Mouse (Mus musculus) natural killer cell, adult 2 months (primary cell): ENCODE data around the gene Mrvi1.
"Not testable (repeated sequence)": the region's sequence is repeated elsewhere in the genome, so short reads cannot be mapped to it uniquely, and the experiment has no call there.

Source experiments
- DNase-seq, 2 experiments: peaks; one replicate each; pipeline ENCODE4 v3.0.0; 2022; ENCODE audit warnings: low spot score in 2 of 2

Gene Mrvi1

DNA sequence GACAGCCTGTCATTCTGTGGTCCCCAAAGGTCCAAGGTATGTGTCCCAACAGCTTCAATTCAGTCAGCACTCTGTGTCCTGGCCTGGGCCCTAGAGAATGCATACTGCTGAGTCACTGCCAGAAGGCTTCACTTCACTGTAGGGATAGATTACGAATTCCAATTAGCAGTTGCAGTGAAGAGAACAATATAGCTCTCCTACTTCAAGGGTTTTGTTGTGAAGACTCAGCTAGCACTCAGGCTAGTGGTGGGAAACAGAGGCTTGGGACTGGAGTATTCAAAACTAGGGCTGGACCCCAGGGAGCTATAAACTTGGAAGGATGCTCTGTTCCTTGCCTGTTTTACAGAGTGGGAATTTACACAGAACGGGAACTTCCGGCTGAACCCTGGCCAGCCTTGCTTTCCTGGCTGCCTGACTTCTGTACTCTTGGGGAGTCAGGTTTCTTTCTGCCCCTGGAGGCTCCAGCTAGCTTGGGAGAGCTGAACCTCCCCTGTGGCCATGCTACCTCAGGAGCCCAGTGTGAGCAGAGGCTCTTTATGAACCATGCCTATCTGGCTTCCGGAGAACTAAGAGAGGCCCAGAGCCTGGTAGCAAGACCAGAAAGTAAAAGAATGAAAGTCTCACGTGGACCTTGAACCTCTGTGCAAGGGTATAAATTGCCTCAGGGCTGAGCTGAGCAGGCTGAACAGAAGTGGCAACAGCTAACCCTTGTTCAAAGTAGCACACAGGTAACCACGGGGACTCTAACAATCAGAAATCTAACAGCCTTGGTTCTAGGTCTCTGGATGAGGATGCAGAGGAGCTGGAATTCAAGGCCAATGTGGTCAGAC is 40.3 kb downstream of the Mrvi1 start:
- no peak for DNase-seq

DNA sequence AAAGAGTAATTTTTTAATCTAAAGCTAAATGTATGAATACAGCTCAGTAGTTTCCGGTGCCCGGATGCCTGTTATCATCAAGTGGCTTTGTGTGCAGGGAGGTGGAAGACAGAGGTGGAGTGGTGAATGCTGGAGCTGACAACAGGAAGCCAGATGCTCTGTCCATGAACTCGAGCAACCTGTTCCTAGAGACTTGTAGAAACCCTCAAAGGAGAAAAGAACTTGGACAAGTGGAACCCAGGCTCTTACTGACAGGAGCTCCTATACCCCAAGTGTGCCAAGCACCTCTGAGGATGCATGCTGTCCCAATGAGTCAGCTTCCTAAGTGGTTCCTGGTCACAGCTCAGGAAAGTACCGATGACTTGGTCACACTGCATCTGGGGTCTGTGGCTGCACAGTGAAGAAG is 41.1 kb downstream of the Mrvi1 start:
- DNase-seq = no peak

DNA sequence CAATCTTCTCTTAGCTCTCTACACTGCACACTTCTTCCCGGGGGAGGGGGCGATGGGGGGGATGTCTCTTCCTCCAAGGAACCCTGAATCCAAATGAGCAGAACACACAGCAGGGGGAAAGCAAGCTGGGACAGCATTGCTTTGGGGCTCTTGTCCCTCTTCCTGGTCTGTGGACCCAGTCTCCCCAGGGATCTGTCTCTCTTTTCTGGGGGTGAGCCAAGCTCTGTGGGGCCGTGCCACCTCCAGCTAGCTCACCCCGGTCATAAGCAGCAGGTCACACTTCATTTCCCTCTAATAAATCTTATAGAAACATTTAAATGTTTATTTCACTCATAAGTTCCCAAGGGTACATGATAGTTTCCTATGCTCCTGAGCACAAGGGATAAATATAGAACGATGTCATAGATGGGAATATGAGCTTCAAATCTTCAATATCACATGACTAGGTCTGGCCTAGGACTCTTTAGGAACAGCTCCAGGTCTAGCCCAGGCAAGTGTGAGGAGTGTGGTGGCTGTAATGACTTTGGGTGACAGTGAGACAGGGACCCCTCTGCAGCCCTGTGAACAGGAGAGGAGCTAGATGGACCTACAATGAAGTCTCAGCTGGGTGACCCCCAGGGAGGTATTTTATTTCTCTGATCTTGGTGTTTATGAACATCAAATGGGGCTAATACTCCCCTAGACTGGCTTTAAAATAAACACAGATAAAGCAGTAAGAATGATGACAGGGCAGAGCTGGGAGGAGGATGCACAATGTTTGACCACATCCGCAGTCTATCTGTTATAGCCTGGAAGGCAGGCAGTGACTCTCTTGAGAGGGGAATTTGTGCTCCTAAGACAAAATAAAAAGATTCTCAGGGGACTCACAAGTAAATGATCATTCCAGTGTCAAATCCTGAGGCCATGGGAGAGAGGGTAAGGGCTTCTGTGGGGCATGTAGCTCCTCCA is 46.2 kb downstream of the Mrvi1 start:
- no peak for DNase-seq

DNA sequence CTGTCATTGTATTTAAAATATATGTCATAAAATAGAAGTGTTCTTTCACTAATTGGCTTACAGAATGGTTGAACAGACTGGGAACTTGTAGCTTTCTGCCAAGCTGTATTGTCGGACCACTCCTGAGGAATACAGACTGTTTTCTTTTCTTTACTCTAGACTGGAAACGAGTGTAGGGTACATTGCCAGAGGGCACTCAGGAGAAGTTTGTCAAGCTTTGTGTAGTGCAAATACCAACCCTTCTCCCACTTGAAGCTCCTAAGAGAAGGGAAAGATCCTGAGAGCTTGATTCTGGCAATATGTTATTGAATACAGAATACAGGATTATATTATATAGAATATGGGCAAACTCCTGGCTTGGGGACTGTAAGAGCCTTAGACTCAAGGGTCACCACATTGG is 48.3 kb downstream of the Mrvi1 start:
- no peak for DNase-seq

DNA sequence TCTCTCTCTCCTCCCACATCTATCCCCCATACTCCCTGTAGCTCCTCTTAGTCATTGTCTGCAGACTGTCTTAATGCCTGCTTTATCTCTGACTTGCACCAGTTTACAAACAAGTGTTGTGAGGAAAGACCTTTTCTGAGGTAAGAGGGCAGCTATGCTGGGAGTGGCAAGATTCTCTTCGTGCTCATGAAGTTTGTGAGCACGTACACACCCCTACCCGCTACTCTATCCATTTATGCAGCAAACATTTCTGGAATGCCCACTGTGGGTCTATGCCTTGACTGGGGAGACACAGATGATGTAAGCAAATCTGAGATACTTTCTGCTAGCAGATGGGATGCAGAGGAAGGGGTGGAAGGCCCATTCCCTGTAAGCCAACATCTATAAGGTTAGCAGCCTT is 48.9 kb downstream of the Mrvi1 start:
- DNase-seq = no peak

DNA sequence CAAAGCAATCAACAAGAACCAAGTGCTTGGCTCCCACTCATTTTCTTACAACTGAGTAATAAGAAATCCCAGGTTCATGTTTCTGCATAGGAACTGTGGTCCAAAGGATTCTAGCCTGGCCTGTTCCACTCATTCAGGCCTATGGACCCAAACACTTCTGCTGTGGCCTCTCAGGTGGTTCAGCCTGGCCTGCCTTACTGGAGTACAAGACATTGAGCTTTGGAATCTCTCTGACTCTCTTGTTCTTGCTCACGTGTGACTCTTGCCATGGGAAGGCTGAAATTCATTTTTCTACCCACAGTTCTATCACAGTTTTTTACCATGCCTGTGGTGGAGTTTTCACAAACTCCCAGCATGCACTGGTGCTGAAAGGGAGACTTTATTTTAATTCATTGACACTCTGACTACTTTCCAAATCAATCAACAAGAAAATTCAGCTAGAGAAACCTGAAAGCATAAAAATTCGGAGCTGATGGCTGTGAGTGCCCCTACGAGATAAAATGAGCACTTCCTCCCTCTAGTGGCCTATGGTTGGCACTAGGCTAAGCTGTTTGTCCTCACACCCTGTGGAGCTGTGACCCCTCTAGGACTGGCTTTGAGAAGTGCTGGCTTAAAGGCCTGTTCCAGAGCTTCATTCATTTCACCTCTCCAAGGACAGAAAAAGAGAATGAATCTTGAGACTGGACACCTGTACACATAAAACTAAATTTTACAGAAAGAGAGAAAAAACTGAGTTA is 52.0 kb downstream of the Mrvi1 start:
- peak in 1 of 2 experiments; percentile 50 for DNase-seq

DNA sequence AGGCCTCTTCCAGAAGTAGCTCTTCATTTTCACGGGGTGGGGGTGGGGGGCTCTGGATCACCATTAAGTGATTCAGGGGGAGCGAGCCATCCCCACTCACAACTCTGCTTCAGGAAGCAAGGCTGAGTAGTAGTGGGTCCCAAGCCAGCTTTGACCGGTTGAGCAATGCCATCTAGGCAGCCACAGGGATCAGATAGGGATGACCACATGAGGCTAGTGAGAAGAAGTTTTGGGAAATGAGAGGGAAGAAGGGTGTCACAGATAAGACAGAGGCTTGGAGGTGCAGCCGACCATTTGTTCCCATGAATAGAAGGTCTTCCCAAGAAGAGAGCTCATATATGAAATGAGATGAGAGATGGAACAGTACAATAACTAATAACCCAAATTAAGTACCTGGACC is 55.7 kb downstream of the Mrvi1 start:
- no peak for DNase-seq

DNA sequence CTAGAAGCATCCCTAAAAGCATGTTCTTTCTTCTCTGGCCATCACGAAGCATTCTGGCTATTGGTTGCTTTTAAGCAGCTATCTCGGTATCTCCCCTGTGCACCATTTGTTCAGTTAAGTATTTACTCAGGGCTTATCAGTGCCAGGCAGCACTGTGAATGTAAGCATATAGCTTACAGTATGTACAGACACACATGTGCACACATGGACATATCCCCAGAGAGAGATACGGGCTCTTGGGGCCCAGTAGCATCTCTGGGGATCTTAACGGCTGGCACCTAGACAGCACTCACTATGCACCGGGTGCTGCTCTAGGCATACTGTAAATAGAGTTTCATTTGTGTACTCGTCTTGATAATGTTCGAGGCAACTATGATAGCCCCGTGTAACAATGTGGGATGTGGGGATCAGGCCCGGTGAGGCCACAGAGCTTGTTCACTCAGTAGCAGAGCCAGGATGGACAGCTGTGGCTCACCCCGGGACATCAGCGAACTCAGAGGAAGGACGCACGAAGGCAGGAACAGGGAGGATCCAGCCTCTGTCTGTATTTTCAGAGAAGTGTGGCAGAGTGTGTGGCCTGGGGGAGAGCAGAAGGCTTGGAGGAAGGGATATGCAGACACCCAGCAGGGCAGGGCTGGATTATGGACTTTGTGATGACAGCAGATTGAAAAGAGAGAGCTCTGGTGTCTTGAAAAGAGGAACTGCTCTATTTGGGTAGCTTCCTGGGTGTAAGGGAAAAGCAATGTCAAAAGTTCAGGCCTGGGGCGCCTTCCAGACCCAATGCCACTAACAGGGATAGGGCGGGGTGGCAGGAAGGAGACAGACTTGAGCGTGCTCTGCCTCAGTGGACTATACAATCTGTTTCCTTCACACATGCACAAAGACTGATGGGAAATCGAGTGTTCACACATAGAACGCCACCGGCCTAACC is 61.7 kb downstream of the Mrvi1 start:
- DNase-seq = peak in 1 of 2 experiments; percentile 58

DNA sequence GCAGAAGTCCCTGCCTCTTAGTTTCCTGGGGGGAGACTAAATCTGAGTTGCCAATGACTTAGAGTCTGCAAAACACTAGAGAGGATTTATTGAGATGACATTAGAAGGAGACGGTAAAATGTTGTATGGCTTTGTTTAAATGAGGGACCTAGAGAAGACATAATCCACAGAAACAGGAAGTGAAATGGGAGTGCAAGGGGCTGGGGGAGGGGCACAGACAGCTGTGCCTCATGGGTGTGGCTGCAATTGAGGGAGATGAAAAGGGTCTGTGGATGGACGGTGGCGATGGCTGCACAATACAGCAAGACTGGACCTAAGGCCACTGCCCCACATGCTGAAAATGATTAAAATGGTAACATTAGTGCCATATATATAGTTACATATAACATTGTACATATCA is 62.5 kb downstream of the Mrvi1 start:
- peak in 1 of 2 experiments; percentile 45 for DNase-seq

DNA sequence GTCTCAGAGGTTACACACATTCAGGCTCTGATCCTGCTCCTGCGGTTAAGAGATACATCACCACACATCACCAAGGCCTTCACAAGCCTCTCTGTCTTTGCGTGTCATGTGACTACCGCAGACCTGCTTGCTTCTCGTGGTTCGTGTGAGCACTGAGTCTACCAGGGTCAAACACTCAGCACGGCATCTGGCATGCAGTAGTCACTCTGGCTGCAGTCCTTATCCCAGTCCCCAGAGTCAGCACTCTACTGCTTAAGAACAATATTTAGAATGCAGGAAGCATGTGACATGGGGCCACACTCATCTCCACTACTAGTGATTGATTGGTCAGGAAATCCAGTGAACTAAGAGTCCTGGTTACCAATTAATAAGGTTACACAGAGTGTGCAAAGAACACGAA is 66.3 kb downstream of the Mrvi1 start:
- no peak for DNase-seq

DNA sequence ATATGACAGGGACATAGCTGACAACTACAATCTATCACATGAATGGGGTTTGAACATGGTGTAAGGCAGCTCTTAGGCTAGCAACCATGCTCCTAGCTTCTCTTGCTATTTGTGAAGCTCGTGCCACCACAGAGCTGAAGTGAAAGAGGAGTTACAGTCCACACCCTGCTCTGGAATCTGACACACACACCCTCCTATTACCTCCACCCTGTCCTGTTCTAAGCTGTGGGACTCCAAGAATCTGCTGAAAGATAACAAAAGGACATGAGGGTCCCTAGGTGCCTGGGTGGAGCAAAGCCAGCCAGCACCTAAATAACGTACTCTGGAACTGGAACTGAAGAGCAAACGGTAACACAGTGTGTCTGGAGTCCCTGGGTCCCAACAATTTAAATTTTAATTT is 67.7 kb downstream of the Mrvi1 start:
- DNase-seq = no peak

DNA sequence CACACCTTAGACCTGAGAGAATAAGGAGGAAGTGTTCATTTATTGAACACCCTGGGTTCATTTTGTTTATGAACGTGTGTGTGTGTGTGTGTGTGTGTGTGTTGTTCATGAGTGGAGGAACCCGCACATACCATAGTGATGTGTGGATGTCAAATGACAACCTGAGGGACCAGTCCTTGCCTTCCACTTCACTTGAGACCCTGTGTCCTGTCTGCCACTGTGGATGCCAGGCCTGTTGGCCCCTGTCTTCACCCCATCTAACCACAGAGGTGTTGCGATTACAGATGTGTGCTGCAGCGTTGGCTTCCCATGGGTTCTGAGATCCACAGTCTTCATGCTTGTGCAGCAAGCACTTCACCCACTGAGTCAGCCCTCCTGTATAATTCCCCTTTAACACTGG is 68.5 kb downstream of the Mrvi1 start:
- no peak for DNase-seq

DNA sequence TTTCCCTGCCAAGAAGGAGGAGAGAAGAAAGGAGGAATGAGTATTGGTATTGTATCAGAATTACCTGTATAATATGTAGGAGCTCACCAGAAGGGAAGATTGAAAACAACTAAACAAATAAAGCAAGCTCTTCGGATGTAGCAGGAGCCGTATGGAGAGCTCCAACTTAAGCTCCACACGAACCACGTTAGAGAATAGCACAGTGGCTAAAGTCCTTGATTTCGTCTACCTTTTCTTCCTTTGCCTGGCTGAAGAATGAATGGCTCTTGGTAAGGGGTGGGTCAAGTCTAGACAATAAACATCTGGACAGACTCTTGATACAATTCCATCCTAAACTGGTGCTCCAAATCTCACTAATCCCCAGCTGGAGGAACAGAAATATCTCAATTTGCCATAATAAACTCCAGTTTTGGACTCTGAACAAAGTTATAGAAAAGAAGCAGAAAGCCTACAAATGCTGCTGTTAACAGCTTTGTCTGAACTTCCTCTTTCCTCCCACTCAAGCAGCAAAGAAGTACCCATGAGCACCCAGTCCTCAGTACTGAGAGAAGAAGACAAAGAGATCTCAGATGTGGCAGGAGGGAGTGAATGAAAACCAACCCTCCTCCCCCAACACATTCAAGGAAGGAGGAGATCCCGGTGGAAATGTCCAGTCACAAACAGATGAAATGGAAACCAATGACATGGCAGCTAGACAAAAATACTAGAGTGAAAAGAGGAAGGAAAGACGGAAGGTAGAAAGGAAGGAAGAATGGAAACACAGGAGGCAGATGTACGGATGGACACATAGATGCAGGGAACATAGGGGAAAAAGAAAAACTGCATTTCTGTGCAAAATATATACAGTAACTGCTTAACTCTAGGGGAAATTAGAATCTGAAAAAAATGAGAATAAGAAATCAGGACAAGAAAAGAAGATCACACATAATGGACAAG is 73.8 kb downstream of the Mrvi1 start:
- no peak for DNase-seq

DNA sequence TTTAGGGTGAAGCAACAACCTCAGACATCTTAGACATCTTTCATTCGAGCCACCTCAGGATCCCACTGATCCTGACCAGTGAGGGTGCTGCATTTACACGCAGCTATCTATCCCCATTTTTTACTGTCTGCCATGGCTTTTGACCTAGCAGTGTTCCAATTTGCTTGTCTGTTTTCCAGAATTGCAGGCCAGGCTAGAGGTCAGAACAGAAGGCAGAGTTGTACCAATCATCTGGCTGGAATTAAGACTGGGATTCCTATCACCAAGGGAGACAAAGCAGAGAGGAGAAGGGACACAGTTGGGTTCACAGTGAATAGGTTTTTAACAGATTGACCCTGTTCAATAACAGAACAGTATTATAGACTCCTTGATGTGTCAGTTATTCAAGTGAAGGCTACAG is 75.7 kb downstream of the Mrvi1 start:
- no peak for DNase-seq

DNA sequence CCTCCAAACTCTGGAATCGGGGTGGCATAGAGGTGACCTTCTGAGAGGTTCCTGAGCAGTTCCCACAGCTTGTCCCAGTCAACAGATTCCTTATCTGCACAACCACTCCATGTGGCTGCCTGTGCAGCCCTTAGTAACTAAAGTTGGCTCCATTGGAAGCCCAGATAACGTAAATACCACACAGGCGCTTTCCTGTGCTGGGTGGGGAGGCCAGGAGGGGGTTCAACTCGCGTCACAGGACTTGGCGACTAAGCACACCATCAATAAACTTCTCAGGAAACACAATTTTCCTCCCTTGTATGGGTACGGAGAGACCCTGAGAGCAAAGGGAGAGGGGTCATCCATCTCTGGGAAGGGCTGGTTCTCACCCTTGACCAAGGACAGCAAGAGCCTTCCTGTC is 79.0 kb downstream of the Mrvi1 start:
- no peak for DNase-seq

DNA sequence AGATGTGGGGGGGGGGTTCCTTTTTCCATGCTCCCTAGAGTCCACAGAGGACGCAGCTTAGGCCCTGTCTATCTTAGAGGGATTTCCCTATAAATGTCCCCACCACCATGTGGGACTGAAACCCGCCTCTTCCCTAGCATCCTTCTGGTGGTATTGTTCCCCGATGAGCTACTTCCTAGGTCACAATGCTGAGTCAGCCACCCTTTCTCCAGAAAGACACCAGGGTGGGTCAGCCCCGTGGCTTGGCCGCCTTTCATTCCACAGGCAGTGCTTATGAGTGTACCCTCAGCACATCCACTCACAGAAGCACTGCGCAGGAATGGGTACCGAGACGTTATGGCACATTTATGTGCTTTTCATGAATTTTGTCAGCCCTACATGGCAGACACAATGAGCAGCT is 85.1 kb downstream of the Mrvi1 start:
- no peak for DNase-seq

DNA sequence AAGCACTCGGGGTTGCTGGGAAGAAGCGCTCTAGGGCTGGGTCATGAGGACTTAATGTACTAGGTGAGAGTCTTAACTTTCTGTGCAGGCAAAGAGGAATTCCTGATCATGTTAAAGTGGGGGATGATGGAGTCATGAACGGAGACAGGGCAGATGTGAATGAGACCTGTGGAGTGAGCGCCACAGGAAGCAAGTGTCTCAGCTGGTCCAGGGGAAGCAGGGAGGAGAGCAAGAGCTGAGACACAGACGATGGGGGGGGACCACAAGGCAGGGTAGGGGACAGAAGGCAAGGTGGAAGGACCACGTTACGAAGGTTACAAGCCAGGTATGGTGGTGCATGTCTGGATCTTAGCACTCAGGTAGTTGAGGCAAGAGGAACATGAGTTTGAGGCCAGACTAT is 85.8 kb downstream of the Mrvi1 start:
- DNase-seq = no peak

DNA sequence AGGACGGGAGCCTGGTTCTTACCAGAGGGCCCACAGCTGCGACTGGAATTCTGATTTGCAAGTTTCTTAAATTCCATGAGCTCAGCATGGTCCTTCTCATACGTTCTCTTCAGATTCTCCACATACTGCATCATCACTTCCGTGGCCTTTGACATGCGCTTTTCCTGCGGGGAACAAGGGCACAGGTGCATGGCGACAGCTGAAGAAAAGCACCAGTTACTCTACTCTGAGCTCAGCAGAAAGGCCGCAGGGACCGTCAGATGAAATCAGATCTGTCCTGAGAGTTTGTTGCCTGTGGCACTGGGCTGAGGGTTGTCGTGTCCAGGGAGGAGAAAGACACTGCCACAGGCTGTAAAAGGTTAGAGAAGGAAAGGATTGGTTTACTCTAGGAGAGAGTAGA is 86.5 kb downstream of the Mrvi1 start:
- DNase-seq = not testable (repeated sequence)

DNA sequence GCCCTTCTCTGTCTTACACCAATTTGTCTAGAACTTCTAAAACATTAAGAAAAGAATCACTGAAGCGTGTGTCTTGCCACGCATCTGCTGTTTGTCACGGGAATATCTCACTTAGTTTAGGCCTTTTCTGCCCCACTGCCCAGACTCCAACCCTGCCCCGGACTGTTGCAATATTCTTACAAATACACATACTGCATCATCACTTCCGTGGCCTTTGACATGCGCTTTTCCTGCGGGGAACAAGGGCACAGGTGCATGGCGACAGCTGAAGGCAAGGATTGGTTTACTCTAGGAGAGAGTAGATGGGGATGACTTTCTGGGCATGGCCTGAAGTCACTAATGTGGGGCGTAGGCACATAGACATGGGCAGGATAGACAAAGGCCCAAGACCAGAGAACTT is 87.6 kb downstream of the Mrvi1 start:
- no peak for DNase-seq
